Mouse (Mus musculus) testis, adult 2 months (tissue): Measurements from ENCODE around the gene Ano1.

Experiments
- CTCF ChIP-seq: fragments of 200-500 bp; IDR thresholded peaks from 2 replicates; pipeline ENCODE4 v1.5.1; 2012; ENCODE audit warnings: low read depth, mild to moderate bottlenecking, inconsistent platforms, low read length, moderate library complexity; ENCODE audit not compliant: control insufficient read depth, insufficient read depth, insufficient replicate concordance
- POLR2A ChIP-seq: fragments of 200-500 bp; IDR thresholded peaks from 2 replicates; pipeline ENCODE4 v1.6.1; 2012; ENCODE audit warnings: low read depth, mild to moderate bottlenecking, inconsistent platforms, low read length, moderate library complexity; ENCODE audit not compliant: control insufficient read depth

DNA sequence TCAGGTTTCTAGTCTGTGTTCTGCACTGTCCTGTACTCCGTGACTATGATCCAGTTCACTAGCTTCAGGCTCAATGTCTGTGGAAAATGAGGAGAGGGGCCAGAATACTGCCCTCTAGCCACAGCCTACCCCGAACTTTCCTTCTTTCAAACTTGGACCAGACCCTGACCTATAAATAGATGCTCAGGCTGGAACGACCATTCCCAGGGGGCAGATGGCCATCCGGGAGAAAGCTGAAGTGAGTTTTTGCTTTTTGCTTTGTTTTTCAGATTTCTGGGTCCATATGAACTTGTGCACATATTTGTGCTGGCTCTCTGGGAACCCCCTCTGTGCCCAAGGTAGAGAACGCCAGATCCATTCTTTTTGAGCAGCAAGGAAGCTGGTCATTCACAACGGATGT is 116.9 kb downstream of the Ano1 start:
- TF ChIP-seq CTCF (no peak), POLR2A (no peak)
